Mouse (Mus musculus): Measurements from ENCODE around the gene Acot4.

DNA sequence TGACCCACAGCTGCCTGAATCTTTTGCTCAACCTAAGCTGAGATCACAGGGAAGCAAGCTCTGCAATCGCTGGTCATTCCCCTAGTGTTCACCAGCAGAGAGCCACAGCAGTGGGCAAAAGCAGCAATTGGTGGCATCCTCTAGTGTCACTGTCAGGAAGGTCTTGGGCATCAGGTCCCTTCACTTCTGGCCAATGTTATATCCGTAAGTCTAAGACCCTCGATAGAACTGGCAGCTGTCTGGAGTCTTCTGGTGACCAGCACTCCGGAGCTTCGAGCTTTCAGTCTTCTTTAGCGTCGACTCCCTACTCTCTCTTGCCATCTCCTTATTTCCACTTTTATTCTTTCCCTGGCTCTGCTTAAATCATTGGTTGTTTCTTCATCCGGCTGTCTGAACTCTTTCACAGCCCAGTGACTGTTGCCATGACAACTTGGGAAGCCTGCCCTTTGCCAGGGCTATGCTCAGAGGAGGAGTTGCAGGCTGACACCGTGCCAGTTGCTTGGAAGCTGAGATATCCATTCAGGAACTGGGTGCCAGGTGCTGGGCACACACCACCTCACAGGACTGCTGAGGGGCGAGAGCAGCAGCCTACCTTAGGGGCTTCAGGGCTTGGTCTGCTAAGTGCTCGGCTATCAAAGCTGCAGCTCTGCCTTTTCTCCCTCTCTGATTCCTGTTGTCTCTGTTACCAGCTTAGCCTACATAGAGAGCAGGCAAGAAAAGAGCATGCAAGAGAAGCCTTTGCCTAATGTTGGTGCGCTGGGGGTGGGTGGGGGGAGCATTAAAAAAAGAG is 26.7 kb upstream of the Acot4 start:
- TF ChIP-seq EP300 (IDR thresholded peaks at IDR 0.05; ENCODE audit: low read depth) = no peak
- TF ChIP-seq CTCF (IDR thresholded peaks at IDR 0.05; ENCODE audit: low read depth) = no peak
